Mouse (Mus musculus): ENCODE results near the gene Glrx2.

Gene Glrx2

DNA sequence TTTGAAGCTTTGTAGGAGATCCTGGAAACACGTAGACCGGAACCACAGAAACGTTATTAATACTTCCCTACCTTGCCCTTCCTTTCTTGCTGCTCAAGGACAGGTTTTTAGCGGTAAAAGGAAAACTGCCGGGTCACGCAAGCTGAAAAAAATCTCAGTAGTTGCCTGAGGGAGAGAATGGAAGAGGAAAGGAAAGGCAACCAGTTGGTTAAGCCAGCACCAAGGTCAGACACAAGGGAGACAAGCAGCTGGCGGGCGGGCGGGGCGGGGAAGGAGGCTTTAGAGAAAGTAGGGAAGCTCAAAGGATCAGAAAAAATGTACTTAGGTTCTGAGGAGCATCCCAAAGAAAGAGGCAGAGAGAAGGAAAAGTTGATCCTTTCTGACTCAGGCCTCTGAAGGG is 29.7 kb downstream of the Glrx2 start:
- no peak for DNase-seq

DNA sequence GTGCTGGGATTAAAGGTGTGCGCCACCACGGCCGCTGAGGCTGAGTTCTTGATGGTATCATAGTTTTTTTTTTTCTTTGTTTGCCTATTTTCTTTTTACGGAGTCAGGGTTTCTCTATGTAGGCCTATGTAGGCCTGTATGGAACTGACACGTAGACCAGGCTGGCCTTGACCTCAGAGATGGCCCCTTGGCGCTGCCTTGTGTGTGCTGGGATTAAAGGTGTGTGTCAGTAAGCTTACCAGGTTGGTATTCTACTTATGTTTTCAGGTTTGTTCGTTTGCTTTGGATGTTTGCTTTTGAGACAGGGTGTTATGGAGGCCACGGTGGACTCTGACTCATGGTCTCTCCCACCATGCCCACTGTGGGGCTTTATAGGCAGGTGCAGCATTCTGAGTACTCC is 46.0 kb downstream of the Glrx2 start:
- DNase-seq = no peak

DNA sequence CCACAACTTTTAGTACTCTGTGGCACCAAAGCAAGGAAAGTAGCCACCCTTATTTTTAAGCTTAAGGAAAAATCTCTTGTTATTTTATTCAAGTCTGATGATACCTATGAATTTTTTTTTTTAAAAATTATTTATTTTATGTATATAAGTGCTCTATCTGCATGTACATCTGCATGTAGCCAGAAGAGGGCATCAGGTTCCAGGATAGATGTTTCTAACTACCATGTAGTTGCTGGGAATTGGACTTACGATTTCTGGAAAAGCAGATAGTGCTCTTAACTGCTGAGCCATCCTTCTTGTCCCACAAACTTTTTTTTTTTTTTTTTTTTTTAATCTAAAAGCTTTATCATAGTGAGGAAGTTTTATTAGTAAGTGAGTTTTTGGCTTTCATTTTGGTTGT is 48.3 kb downstream of the Glrx2 start:
- DNase-seq = no peak

DNA sequence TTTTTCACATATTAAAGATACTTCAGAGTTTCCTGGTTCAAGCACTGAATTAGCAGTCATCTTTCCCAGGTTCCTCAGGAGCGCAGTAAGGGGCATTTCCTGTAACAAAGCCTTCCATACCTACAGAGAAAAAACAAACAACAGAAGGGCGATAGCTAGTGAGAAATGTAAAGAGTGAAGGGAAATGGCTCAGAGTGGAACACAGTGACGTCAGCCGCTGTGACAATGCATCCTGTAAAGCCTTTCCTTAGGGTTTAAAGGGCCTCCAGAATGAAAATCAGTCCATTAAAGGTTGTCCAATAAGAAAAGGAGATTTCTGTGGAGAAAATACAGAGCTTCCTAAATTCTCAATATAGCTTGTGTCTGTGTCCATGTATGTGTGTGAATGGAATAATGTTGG is 49.7 kb downstream of the Glrx2 start:
- no peak for DNase-seq

DNA sequence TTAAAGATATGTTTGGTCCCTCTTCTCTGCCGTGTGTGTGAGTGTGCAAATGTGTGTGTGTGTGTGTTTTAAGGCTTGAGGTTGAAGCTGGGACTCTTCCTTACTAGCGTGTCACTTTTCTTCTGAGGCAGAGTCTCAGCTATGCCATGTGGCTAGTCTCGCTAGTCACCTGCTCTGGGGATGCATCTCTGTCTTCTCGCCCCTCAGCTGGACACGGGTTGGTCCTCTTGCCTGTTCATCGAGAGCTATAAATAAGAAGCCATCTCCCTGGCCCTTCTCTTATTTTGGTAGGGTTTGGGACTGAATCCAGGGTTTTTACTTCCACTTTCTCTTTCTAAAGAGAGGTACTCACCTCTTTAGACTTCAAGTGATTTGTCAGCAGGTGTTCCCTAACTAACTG is 50.1 kb downstream of the Glrx2 start:
- no peak for DNase-seq

DNA sequence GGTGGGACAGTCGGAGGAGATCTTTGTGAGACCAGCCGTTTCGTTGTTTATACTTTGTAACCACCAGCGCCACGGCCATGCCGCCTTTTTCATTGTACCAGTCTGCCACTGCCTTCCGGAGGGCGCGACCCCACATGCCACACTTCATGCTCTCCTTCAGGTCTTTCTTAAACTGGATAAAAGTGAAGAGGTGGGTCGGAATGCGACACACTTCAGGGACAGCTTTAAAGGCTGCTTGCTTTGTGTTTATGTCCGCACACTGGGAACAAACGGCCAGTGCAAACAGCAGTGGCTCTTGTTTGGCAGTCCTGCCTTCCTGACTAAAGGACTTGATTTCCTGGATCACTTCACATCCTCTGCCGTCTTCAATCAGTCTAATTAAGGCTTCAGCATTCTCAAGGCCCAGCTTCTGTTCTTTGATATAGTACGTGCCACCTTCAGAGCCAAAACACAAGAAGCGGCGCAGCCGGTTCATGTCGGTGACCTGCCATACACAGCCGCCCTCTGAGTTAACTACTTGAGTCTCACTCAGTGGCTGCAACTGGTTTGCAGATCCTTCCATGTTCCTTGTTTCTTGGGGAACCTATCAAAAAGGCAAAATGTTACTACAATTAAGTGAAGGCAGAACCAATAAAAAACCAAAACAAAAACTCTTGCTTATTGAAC is 54.4 kb downstream of the Glrx2 start:
- no peak for DNase-seq

DNA sequence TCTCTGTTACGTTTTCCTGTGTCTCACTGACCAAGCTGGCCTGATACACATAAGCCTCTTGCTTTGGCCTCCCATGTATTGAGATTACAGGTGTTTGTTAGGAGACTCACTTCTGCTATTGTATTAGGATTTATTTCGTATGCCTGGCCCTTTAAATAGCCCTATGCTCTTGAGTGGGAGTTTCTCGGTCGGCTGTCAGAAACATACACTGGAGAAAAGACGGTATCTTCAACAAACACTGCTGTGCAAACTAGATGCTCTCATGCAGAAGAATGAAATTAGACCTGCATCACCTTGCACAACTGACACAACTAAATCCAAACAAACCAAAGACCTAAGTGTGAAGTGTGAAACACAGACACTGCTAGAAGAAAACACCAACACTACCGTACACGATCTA is 56.9 kb downstream of the Glrx2 start:
- DNase-seq = no peak

DNA sequence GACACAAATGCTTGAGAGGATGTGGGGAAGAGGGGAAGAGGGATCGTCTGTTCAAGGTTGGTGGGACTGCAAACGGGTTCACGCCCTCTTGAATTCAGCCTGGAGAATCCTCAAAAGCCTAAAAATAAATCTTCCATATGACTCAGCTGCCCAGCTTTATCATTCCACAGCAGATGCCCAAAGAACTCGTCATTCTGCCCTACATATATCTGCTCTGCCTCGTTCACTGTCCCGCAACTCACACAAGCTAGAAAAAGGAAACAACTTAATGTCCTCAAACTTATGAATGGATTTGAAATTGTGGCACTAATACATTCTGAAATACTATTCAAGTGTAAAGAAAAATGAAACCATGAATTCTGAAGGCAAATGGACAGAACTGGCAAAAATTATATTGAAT is 57.8 kb downstream of the Glrx2 start:
- DNase-seq = no peak

DNA sequence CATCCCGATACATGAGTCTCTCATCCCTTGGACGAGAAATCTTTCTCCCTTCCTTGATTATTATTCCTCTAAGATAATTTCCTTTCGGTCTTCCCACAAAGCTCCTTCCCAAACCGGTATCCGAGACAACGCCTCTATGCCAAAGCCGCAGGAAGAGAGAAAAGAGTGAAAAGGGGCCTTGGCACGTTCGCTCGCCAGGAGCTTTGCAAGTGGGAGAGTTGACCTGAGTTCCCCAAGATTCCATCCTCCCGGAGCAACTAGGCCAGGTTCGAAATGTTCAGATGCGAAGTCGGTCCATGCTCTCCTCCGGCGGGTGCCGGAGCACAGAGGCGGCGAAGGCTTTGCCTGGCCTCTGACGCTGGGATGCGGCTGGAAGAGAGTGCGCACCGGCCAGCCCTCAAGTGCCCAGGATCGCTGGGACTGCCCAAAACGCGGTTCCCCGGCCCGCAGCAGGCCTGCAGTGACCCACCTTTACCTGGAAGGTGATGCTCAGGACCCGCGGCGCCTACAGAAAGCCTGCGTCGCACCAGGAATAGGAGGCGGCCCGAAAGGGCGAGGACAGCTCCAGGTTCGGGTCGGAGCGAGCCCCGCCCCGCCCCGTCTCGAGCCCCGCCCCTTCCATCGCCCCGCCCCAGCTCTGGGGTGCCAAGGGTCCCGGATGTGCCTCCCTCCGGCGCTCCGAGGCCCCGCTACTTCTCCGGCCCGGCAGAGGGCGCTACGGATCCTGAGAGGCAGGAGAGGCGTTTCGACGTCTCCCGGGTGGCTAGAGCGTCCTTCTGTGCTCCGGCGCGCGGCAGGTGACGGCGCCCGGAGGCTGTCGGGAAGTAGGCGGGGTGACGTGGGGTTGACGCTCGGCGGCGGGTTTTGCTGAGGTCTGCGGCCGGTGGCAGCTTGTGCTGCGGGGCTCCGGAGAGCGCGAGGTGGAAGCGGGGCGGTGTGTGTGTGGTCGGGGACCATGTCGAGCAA is 60.6 kb downstream of the Glrx2 start, which contains the start of the genes Trove2 and Uchl5:
Gene Trove2, minus strand, starts transcription at position 623 of the 966 bp plus-strand sequence.
Gene Uchl5, plus strand, starts transcription at position 827 of the 966 bp plus-strand sequence.
- peak; percentile 97 to 99 for DNase-seq

DNA sequence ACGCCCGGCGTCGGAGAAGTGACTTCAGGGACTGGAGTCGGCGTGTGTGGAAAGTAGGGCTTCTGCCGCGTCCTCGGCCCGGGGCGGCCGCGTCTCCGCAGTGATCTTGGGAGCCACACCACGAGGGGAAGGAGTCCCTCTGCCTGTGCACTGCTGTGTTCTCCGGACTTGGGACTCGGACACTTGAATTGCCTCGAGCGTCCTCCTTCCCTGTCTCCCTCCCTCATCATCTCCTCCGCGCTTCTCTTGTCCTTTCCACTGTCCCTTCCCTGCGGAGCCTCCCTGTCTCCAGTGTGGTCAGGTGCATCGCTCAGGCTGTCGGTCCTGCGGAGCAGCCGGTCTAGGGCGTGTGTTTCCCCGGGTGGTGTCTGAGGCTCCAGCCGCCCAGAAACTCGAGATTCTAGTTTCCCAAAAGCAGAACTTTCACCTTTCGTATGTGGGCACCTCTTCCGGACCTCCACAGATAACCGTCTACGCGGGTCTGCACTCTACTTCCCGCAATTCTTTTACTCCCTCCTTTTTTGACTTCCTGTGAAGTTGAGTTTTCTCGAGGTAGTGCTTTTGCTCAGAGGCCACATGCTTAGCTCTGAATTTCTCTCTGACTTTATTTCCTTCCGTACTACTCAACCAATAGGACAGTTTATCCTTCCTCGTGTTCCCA is 61.5 kb downstream of the Glrx2 start:
- no peak for DNase-seq

DNA sequence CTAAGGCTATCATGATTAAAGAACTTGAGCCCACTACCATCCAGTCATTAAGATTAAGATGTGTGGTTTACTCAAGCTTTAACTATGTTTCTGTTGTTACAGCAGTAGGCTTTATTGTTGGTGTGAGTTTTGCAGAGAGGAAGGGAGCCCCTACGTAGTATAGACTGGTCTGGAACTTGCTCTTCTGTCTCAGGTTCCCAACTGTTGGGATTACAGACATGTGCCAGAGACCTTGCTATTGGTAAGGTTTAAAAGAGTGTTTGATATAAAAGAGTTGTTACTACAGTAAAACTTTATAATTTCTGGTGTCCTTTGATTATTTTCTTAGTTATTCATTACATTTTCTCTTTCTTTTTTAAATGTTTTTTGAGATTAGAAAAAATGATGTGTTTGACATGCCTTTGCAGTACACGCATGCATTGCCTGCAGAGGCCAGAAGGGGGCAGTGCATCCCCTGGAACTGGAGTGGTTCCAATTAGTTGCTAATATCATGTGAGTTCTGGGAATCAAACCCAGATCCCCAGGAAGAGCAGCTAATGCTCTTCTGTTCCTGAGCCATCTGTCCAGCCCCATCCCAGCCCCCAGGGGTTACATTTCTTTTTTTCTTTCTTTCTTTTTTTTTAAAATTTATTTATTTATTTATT is 72.6 kb downstream of the Glrx2 start:
- peak in 1 of 2 experiments; percentile 23 for DNase-seq
